Mouse (Mus musculus): Measurements from ENCODE around the gene Rnf43. TPM values are rescaled to one million over a fixed set of nuclear protein-coding genes. Genes with fewer than 3 reads are reported as not detected.

Rnf43 gene
- polyA plus RNA-seq, 1 experiment from 2014 or later, result 4.2 TPM

- no peak for ATAC-seq (ENCODE audit: low FRiP score, low read depth)
- no peak overlapping the region for H3K4me2 ChIP-seq (replicated peaks)
- H3K4me3 ChIP-seq, result no peak overlapping the region
- no peaks in the 10 kb centered on the region for H3K9me3 ChIP-seq
- H3K27ac ChIP-seq, result no peak overlapping the region
- H3K27me3 ChIP-seq, result 0 out of 2 replicates have a peak, but pooled peaks cover 5% of the 10 kb centered on the region
- 0 out of 2 replicates have a peak, but pooled peaks cover 2% of the 10 kb centered on the region for H3K36me3 ChIP-seq
- WGBS, result 78% methylated on average over 3 of the region's 3 CpGs
- no peak overlapping the region for H3K9ac ChIP-seq
- peaks cover 12% of the 10 kb centered on the region for H3K4me1 ChIP-seq
These were observed 88.0 kb downstream of the Rnf43 start for GRCm38 (mm10) chr11:87750521-87750920.

GRCm38 (mm10) chr11:87751031-87751430 is 88.5 kb downstream of the Rnf43 start:
- H3K9ac ChIP-seq, result no peak overlapping the region
- H3K9me3 ChIP-seq, result no peaks in the 10 kb centered on the region
- H3K4me2 ChIP-seq (replicated peaks), result no peak overlapping the region
- H3K4me3 ChIP-seq, result no peak overlapping the region
- H3K4me1 ChIP-seq, result peaks cover 12% of the 10 kb centered on the region
- no peak overlapping the region for H3K27ac ChIP-seq
- WGBS, result 76% methylated on average over 8 of the region's 8 CpGs
- 0 out of 2 replicates have a peak, but pooled peaks cover 5% of the 10 kb centered on the region for H3K27me3 ChIP-seq
- no peak for ATAC-seq (ENCODE audit: low FRiP score, low read depth)
- no peaks in the 10 kb centered on the region for H3K36me3 ChIP-seq

- H3K27me3 ChIP-seq, result 0 out of 2 replicates have a peak, but pooled peaks cover 5% of the 10 kb centered on the region
- no peaks in the 10 kb centered on the region for H3K36me3 ChIP-seq
- no peak for ATAC-seq (ENCODE audit: low FRiP score, low read depth)
- H3K9me3 ChIP-seq, result no peaks in the 10 kb centered on the region
- WGBS, result 67% methylated on average over 4 of the region's 4 CpGs
- H3K4me1 ChIP-seq, result peaks cover 12% of the 10 kb centered on the region
- no peak overlapping the region for H3K4me3 ChIP-seq
- no peak overlapping the region for H3K9ac ChIP-seq
- H3K4me2 ChIP-seq (replicated peaks), result no peak overlapping the region
- no peak overlapping the region for H3K27ac ChIP-seq
These were observed 89.0 kb downstream of the Rnf43 start for GRCm38 (mm10) chr11:87751491-87751966.

GRCm38 (mm10) chr11:87752307-87752706 is 89.8 kb downstream of the Rnf43 start:
- Histone ChIP-seq H3K4me2 (replicated peaks) (no peak overlapping the region), H3K36me3 (no peaks in the 10 kb centered on the region), H3K4me3 (no peak overlapping the region), H3K9ac (no peak overlapping the region), H3K27ac (no peak overlapping the region), H3K4me1 (peaks cover 12% of the 10 kb centered on the region), H3K9me3 (no peaks in the 10 kb centered on the region), H3K27me3 (peaks cover 5% of the 10 kb centered on the region; the same call in 1 of the 2 replicates)
- 77% methylated on average over 1 of the region's 1 CpGs for WGBS
- ATAC-seq (ENCODE audit: low FRiP score, low read depth), result no peak

GRCm38 (mm10) chr11:87753255-87753654 is 90.7 kb downstream of the Rnf43 start:
- Histone ChIP-seq H3K4me2 (replicated peaks) (no peak overlapping the region), H3K4me1 (peaks cover 12% of the 10 kb centered on the region), H3K27me3 (peaks cover 7% of the 10 kb centered on the region), H3K27ac (no peak overlapping the region), H3K9ac (no peak overlapping the region), H3K36me3 (no peaks in the 10 kb centered on the region), H3K9me3 (no peaks in the 10 kb centered on the region), H3K4me3 (no peak overlapping the region)
- WGBS, result 84% methylated on average over 8 of the region's 8 CpGs
- ATAC-seq (ENCODE audit: low FRiP score, low read depth), result no peak

- WGBS, result 88% methylated on average over 5 of the region's 5 CpGs
- Histone ChIP-seq H3K36me3 (no peaks in the 10 kb centered on the region), H3K4me2 (replicated peaks) (no peak overlapping the region), H3K4me3 (no peak overlapping the region), H3K27ac (no peak overlapping the region), H3K27me3 (peaks cover 8% of the 10 kb centered on the region), H3K4me1 (peaks cover 5% of the 10 kb centered on the region), H3K9me3 (no peaks in the 10 kb centered on the region), H3K9ac (peak overlapping the region; percentile 25; the same call in 1 of the 2 replicates)
- ATAC-seq (ENCODE audit: low FRiP score, low read depth), result no peak
These were observed 91.5 kb downstream of the Rnf43 start for GRCm38 (mm10) chr11:87753891-87754501.

GRCm38 (mm10) chr11:87754603-87755002 is 92.1 kb downstream of the Rnf43 start:
- H3K4me3 ChIP-seq, result no peak overlapping the region
- H3K9ac ChIP-seq, result no peak overlapping the region
- no peaks in the 10 kb centered on the region for H3K9me3 ChIP-seq
- H3K36me3 ChIP-seq, result no peaks in the 10 kb centered on the region
- no peak overlapping the region for H3K4me2 ChIP-seq (replicated peaks)
- H3K27me3 ChIP-seq, result peaks cover 13% of the 10 kb centered on the region
- H3K27ac ChIP-seq, result no peak overlapping the region
- no peak for ATAC-seq (ENCODE audit: low FRiP score, low read depth)
- WGBS, result 73% methylated on average over 5 of the region's 5 CpGs
- no peaks in the 10 kb centered on the region for H3K4me1 ChIP-seq

- no peaks in the 10 kb centered on the region for H3K9me3 ChIP-seq
- H3K4me2 ChIP-seq (replicated peaks), result no peak overlapping the region
- H3K27ac ChIP-seq, result no peak overlapping the region
- no peaks in the 10 kb centered on the region for H3K36me3 ChIP-seq
- H3K27me3 ChIP-seq, result peaks cover 22% of the 10 kb centered on the region
- H3K4me3 ChIP-seq, result no peak overlapping the region
- ATAC-seq (ENCODE audit: low FRiP score, low read depth), result no peak
- 0 out of 2 replicates have a peak, but pooled peaks cover 4% of the 10 kb centered on the region for H3K4me1 ChIP-seq
- no peak overlapping the region for H3K9ac ChIP-seq
- 79% methylated on average over 17 of the region's 17 CpGs for WGBS
These were observed 93.0 kb downstream of the Rnf43 start for GRCm38 (mm10) chr11:87755360-87756017.

- Histone ChIP-seq H3K27me3 (peaks cover 30% of the 10 kb centered on the region), H3K4me3 (peak overlapping the region; percentile 4; the same call in 1 of the 2 replicates), H3K4me1 (0 out of 2 replicates have a peak, but pooled peaks cover 4% of the 10 kb centered on the region), H3K9me3 (no peaks in the 10 kb centered on the region), H3K36me3 (no peaks in the 10 kb centered on the region), H3K9ac (no peak overlapping the region), H3K4me2 (replicated peaks) (no peak overlapping the region), H3K27ac (no peak overlapping the region)
- no peak for ATAC-seq (ENCODE audit: low FRiP score, low read depth)
- WGBS, result 87% methylated on average over 15 of the region's 15 CpGs
These were observed 93.8 kb downstream of the Rnf43 start for GRCm38 (mm10) chr11:87756251-87756820.

GRCm38 (mm10) chr11:87757001-87757954 is 94.8 kb downstream of the Rnf43 start:
- H3K9ac ChIP-seq, result no peak overlapping the region
- no peak for ATAC-seq (ENCODE audit: low FRiP score, low read depth)
- no peaks in the 10 kb centered on the region for H3K9me3 ChIP-seq
- H3K4me1 ChIP-seq, result 0 out of 2 replicates have a peak, but pooled peaks cover 4% of the 10 kb centered on the region
- no peaks in the 10 kb centered on the region for H3K36me3 ChIP-seq
- peak overlapping the region; percentile 11; the same call in 1 of the 2 replicates for H3K4me3 ChIP-seq
- WGBS, result 88% methylated on average over 25 of the region's 25 CpGs
- H3K27me3 ChIP-seq, result peaks cover 40% of the 10 kb centered on the region
- no peak overlapping the region for H3K27ac ChIP-seq
- H3K4me2 ChIP-seq (replicated peaks), result no peak overlapping the region

- peaks cover 9% of the 10 kb centered on the region for H3K4me1 ChIP-seq
- H3K4me2 ChIP-seq (replicated peaks), result no peak overlapping the region
- ATAC-seq (ENCODE audit: low FRiP score, low read depth), result no peak
- H3K9ac ChIP-seq, result no peak overlapping the region
- peaks cover 50% of the 10 kb centered on the region for H3K27me3 ChIP-seq
- H3K27ac ChIP-seq, result no peak overlapping the region
- H3K36me3 ChIP-seq, result no peaks in the 10 kb centered on the region
- H3K9me3 ChIP-seq, result no peaks in the 10 kb centered on the region
- WGBS, result 78% methylated on average over 7 of the region's 7 CpGs
- H3K4me3 ChIP-seq, result no peak overlapping the region
These were observed 95.8 kb downstream of the Rnf43 start for GRCm38 (mm10) chr11:87758161-87758911.

Measured in limb, embryonic 13.5 days (tissue).